ENCODE assay signal across 9 mouse cellular contexts in the genomic region with DNA sequence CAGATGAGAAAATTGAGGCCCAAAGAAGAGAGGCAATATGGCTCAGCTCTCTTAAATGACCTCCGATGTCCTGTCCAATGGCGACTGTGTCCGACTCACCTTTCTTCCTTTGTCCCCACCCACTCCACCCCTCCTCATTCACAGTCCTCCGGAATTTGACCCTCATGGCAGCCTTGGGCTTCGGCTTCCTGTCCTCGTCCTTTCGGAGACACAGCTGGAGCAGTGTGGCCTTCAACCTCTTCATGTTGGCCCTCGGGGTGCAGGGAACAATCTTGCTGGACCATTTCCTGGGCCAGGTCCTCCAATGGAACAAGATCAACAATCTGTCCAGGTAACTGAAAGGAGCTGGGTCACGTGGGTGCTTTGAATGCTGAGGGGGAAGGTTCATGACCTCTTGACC. TPM values are rescaled to one million over a fixed set of nuclear protein-coding genes. Genes with fewer than 3 reads are reported as not detected.
"Had no signal": no experiment of that assay in that cellular context is flagged by ENCODE, and none has a peak within 500 bp of the region (broad histone marks: within the 10 kb centered on the region; RNA-seq: fewer than 3 reads in every experiment).

No protein-coding gene starts in this region.

- DNase-seq: liver, postnatal 0 days; lung, adult 2 months; lung, postnatal 36 days; right cerebral cortex, postnatal 14 days; thymus, adult 18-20 months; thymus, postnatal 14 days; thymus, postnatal 36 days had no signal

RNA-seq across cellular contexts. Expression of a gene that starts 11.8 kb away (rescaled TPM):
- total RNA-seq: monocyte, adult 5-6 weeks; neutrophil, adult 5-6 weeks had no signal
